Mouse (Mus musculus) monocyte, adult 5-6 weeks (primary cell): ENCODE data around the gene Pex13. TPM values are rescaled to one million over a fixed set of nuclear protein-coding genes. Genes with fewer than 3 reads are reported as not detected.
"Not testable (repeated sequence)": the region's sequence is repeated elsewhere in the genome, so short reads cannot be mapped to it uniquely, and the experiment has no call there.

Experiments used
- ATAC-seq: fragments of 153-309, 156-312 bp; replicated peaks from 2 replicates; pipeline ENCODE4 v1.8.0; 2017; ENCODE audit warnings: mild to moderate bottlenecking; ENCODE audit not compliant: low TSS enrichment, insufficient number of reproducible peaks, severe bottlenecking, poor library complexity, low FRiP score
- total RNA-seq: library from RNA; stranded (forward); fragments of 200-1000, 200-491, 200-594 nt; gene quantifications from 3 replicates; pipeline ENCODE4 v1.2.3, GENCODE M21; 2017

Gene Pex13
- total RNA-seq, 1 experiment from 2014 or later: 26.3 TPM

- no peak for ATAC-seq
These were observed 8.0 kb downstream of the Pex13 start for GRCm38 (mm10) chr11:23657791-23658190.

- ATAC-seq: no peak
These were observed 12.1 kb downstream of the Pex13 start for GRCm38 (mm10) chr11:23653666-23654065.

- no peak for ATAC-seq
These were observed 17.9 kb downstream of the Pex13 start for GRCm38 (mm10) chr11:23647835-23648234.

GRCm38 (mm10) chr11:23647431-23647830, 18.3 kb downstream of the Pex13 start:
- no peak for ATAC-seq

- ATAC-seq: no peak
These were observed 31.2 kb downstream of the Pex13 start for GRCm38 (mm10) chr11:23634573-23634972.

GRCm38 (mm10) chr11:23633879-23634215, 31.9 kb downstream of the Pex13 start:
- ATAC-seq: no peak

GRCm38 (mm10) chr11:23632945-23633878, 32.5 kb downstream of the Pex13 start, which contains the start of gene 0610010F05Rik:
0610010F05Rik (minus strand) TSS chr11:23633639.
- ATAC-seq: peak; percentile 95

GRCm38 (mm10) chr11:23630664-23631063, 35.1 kb downstream of the Pex13 start:
- ATAC-seq: no peak

GRCm38 (mm10) chr11:23618995-23619394, 46.8 kb downstream of the Pex13 start:
- no peak for ATAC-seq

- no peak for ATAC-seq
These were observed 51.2 kb downstream of the Pex13 start for GRCm38 (mm10) chr11:23614546-23614945.

- not testable (repeated sequence) for ATAC-seq
These were observed 58.5 kb downstream of the Pex13 start for GRCm38 (mm10) chr11:23607291-23607690.

Other genes with a start within 250 kb of the Pex13 start
- gene Ahsa2, start 167.9 kb downstream of the Pex13 start, total RNA-seq: 42.0 to 77.0 TPM (median 63.2 TPM) in 3 replicates
- gene 1700093K21Rik, start 144.8 kb downstream of the Pex13 start, total RNA-seq: 2.2 TPM in 1 of 3 replicates, not detected in the others
- 16.1 to 36.8 TPM (median 19.1 TPM) in 3 replicates for gene 0610010F05Rik, start 32.3 kb downstream of the Pex13 start, total RNA-seq
- gene Pus10, start 285 bp downstream of the Pex13 start, total RNA-seq: 13.1 to 31.1 TPM (median 20.7 TPM) in 3 replicates
- gene Rel, start 105.0 kb upstream of the Pex13 start, total RNA-seq: 66.8 to 77.1 TPM (median 69.6 TPM) in 3 replicates
- gene Papolg, start 229.3 kb upstream of the Pex13 start, total RNA-seq: 37.7 to 56.4 TPM (median 38.9 TPM) in 3 replicates